ENCODE assay signal across 8 mouse cellular contexts in genomic region chr11:98789219-98789807, GRCm38 (mm10). TPM values are rescaled to one million over a fixed set of nuclear protein-coding genes. Genes with fewer than 3 reads are reported as not detected.
DNase-seq lines count a peak whose midpoint lies in the region; ATAC-seq and TF ChIP-seq lines count a peak whose summit lies in the region.

No protein-coding gene starts in this region.

- TF ChIP-seq POLR2A in bone marrow macrophage, adult 2 months (IDR thresholded peaks at IDR 0.05; ENCODE audit: borderline replicate concordance, low read depth, low read length), result no peak

- peak; percentile 52 for DNase-seq in kidney, adult 9 months
- DNase-seq in kidney, adult 11 months, result no peak
- peak; percentile 60 for DNase-seq in testis, postnatal 10 days (ENCODE audit: low spot score)
- DNase-seq in left cerebral cortex, postnatal 4 days, result no peak
- no peak for DNase-seq in frontal cortex, adult 2 months (ENCODE audit: extremely low spot score in 1 of 2, low spot score in 1 of 2)

- intact Hi-C loops in left cerebral cortex, postnatal 4 days (cut with DNase I), result loop anchor here (5.0 kb wide), 1 partner anchor 87 kb away; the partner anchor contains the start of gene Csf3

- peak overlapping the region; percentile 63 for H3K27ac ChIP-seq in bone marrow macrophage, adult 2 months (ENCODE audit: insufficient read depth, low read depth, low read length)
- H3K27ac ChIP-seq in liver, embryonic 15.5 days (replicated peaks), result peak overlapping the region; percentile 53

- H3K4me1 ChIP-seq in bone marrow macrophage, adult 2 months (ENCODE audit: control insufficient read depth, insufficient read depth, low read length), result peaks cover 43% of the 10 kb centered on the region
- H3K4me1 ChIP-seq in liver, embryonic 15.5 days (replicated peaks), result peaks cover 93% of the 10 kb centered on the region

- peak overlapping the region; percentile 91 for H3K4me2 ChIP-seq in liver, embryonic 15.5 days

- H3K9ac ChIP-seq in liver, embryonic 15.5 days, result peak overlapping the region; percentile 62

- peaks cover 10% of the 10 kb centered on the region for H3K27me3 ChIP-seq in liver, embryonic 15.5 days

- peak overlapping the region; percentile 78 for H3K4me3 ChIP-seq in bone marrow macrophage, adult 2 months (ENCODE audit: insufficient read depth, low read length)
- peak overlapping the region; percentile 62 for H3K4me3 ChIP-seq in liver, embryonic 15.5 days (replicated peaks)

- peak; percentile 41 for ATAC-seq in granulocyte monocyte progenitor cell, adult 5-6 weeks (replicated peaks; ENCODE audit: poor library complexity, severe bottlenecking)
- ATAC-seq in liver, embryonic 15.5 days (ENCODE audit: insufficient read depth), result peak; percentile 16; the same call in 1 of the 2 replicates

- under 1% methylated on average over 25 of the region's 25 CpGs for WGBS in liver, embryonic 15.5 days (ENCODE audit: insufficient replicate concordance)

- no peaks in the 10 kb centered on the region for H3K9me3 ChIP-seq in liver, embryonic 15.5 days (replicated peaks)

- no peaks in the 10 kb centered on the region for H3K36me3 ChIP-seq in liver, embryonic 15.5 days (replicated peaks)

- TF ChIP-seq CTCF in bone marrow macrophage, adult 2 months (IDR thresholded peaks at IDR 0.05; ENCODE audit: low read depth, low read length), result no peak

RNA-seq across cellular contexts. Expression of gene Msl1, which starts 6.0 kb away (rescaled TPM):
- polyA plus RNA-seq in bone marrow macrophage, adult 2 months (2012; ENCODE audit: insufficient read depth, insufficient read length, missing spikeins), result 78.4 and 79.3 TPM in 2 replicates
- total RNA-seq in granulocyte monocyte progenitor cell, adult 5-6 weeks (2014; fragmentation: Nextera tagmentation), result 72.7 and 75.0 TPM in 2 replicates
- 59.8 and 70.1 TPM in 2 replicates for total RNA-seq in granulocyte monocyte progenitor cell, adult 5-6 weeks (2017)
- polyA plus RNA-seq in liver, embryonic 15.5 days (2015; fragmentation: Nextera tagmentation; extraction: Ambion mirVana), result 5.2 and 5.8 TPM in 2 replicates
- 100 to 1,000 TPM; 163 to 166 TPM for total RNA-seq in left cerebral cortex, postnatal 4 days (2021)
- 112 and 123 TPM in 2 replicates for polyA plus RNA-seq in frontal cortex, adult 2 months (2012; rRNA removed)

RNA-seq across cellular contexts. Expression of gene Nr1d1, which starts 14.2 kb away (rescaled TPM):
- 7.4 and 8.2 TPM in 2 replicates for polyA plus RNA-seq in bone marrow macrophage, adult 2 months (2012; ENCODE audit: insufficient read depth, insufficient read length, missing spikeins)
- total RNA-seq in granulocyte monocyte progenitor cell, adult 5-6 weeks (2014; fragmentation: Nextera tagmentation), result 2.3 and 2.8 TPM in 2 replicates
- 1.2 TPM in 1 of 2 replicates, not detected in the other for total RNA-seq in granulocyte monocyte progenitor cell, adult 5-6 weeks (2017)
- polyA plus RNA-seq in liver, embryonic 15.5 days (2015; fragmentation: Nextera tagmentation; extraction: Ambion mirVana), result 0.63 and 0.85 TPM in 2 replicates
- total RNA-seq in left cerebral cortex, postnatal 4 days (2021), result 10 to 100 TPM; 31.9 TPM
- 124 and 126 TPM in 2 replicates for polyA plus RNA-seq in frontal cortex, adult 2 months (2012; rRNA removed)

RNA-seq across cellular contexts. Expression of gene Casc3, which starts 15.4 kb away (rescaled TPM):
- 37.9 and 40.1 TPM in 2 replicates for polyA plus RNA-seq in bone marrow macrophage, adult 2 months (2012; ENCODE audit: insufficient read depth, insufficient read length, missing spikeins)
- total RNA-seq in granulocyte monocyte progenitor cell, adult 5-6 weeks (2014; fragmentation: Nextera tagmentation), result 46.1 and 46.7 TPM in 2 replicates
- 13.6 and 31.8 TPM in 2 replicates for total RNA-seq in granulocyte monocyte progenitor cell, adult 5-6 weeks (2017)
- polyA plus RNA-seq in liver, embryonic 15.5 days (2015; fragmentation: Nextera tagmentation; extraction: Ambion mirVana), result 14.4 and 16.2 TPM in 2 replicates
- 10 to 100 TPM; 61.0 to 67.1 TPM for total RNA-seq in left cerebral cortex, postnatal 4 days (2021)
- 47.8 TPM in 2 replicates for polyA plus RNA-seq in frontal cortex, adult 2 months (2012; rRNA removed)

RNA-seq across cellular contexts. Expression of gene Rapgefl1, which starts 47.3 kb away (rescaled TPM):
- 0.62 and 0.65 TPM in 2 replicates for polyA plus RNA-seq in bone marrow macrophage, adult 2 months (2012; ENCODE audit: insufficient read depth, insufficient read length, missing spikeins)
- 2.0 TPM in 1 of 2 replicates, not detected in the other for total RNA-seq in granulocyte monocyte progenitor cell, adult 5-6 weeks (2014; fragmentation: Nextera tagmentation)
- total RNA-seq in granulocyte monocyte progenitor cell, adult 5-6 weeks (2017), result 0.30 TPM in 1 of 2 replicates, not detected in the other
- 0.24 and 0.28 TPM in 2 replicates for polyA plus RNA-seq in liver, embryonic 15.5 days (2015; fragmentation: Nextera tagmentation; extraction: Ambion mirVana)
- 10 to 100 TPM; 87.3 to 91.8 TPM for total RNA-seq in left cerebral cortex, postnatal 4 days (2021)
- polyA plus RNA-seq in frontal cortex, adult 2 months (2012; rRNA removed), result 167 and 174 TPM in 2 replicates

RNA-seq across cellular contexts. Expression of gene Thra, which starts 48.9 kb away (rescaled TPM):
- polyA plus RNA-seq in bone marrow macrophage, adult 2 months (2012; ENCODE audit: insufficient read depth, insufficient read length, missing spikeins), result 20.7 and 23.5 TPM in 2 replicates
- total RNA-seq in granulocyte monocyte progenitor cell, adult 5-6 weeks (2014; fragmentation: Nextera tagmentation), result 39.3 and 39.5 TPM in 2 replicates
- 23.0 and 24.2 TPM in 2 replicates for total RNA-seq in granulocyte monocyte progenitor cell, adult 5-6 weeks (2017)
- 7.2 and 7.6 TPM in 2 replicates for polyA plus RNA-seq in liver, embryonic 15.5 days (2015; fragmentation: Nextera tagmentation; extraction: Ambion mirVana)
- total RNA-seq in left cerebral cortex, postnatal 4 days (2021), result 1,000 to 10,000 TPM; 1,274 to 1,289 TPM
- polyA plus RNA-seq in frontal cortex, adult 2 months (2012; rRNA removed), result 770 and 851 TPM in 2 replicates

Comparison
In these comparisons a context has a peak if more than half of its experiments do, and no peak if none do; other contexts are left out.
1. DNase-seq: peak in kidney, adult 9 months (single experiment) and testis, postnatal 10 days (single experiment); none in kidney, adult 11 months (single experiment), left cerebral cortex, postnatal 4 days (single experiment) and frontal cortex, adult 2 months (0 of 2).
2. RNA of gene Msl1, which starts 6.0 kb away (polyA plus RNA-seq): 112 to 123 TPM in frontal cortex, adult 2 months and 78.4 to 79.3 TPM in bone marrow macrophage, adult 2 months; 5.2 to 5.8 TPM in liver, embryonic 15.5 days; every median in the first group is over 10 times any median in the second.
3. RNA of gene Nr1d1, which starts 14.2 kb away (polyA plus RNA-seq): 124 to 126 TPM in frontal cortex, adult 2 months; 7.4 to 8.2 TPM in bone marrow macrophage, adult 2 months and 0.63 to 0.85 TPM in liver, embryonic 15.5 days; every median in the first group is over 10 times any median in the second.